Mouse (Mus musculus) CD4-positive, CD25-positive, alpha-beta regulatory T cell, adult 9 weeks (primary cell): ENCODE measurements around the gene Olfr196. TPM values are rescaled to one million over a fixed set of nuclear protein-coding genes. Genes with fewer than 3 reads are reported as not detected.

Experiments
- polyA plus RNA-seq: library from polyadenylated mRNA; unstranded; fragments of 100-300 nt; shearing (Covaris generic); gene quantifications from one replicate; pipeline ENCODE4 v1.2.1, GENCODE M21; 2017

The Olfr196 gene
- not detected for polyA plus RNA-seq

GRCm38 (mm10) chr16:59170354-59170753 lies at the start of gene Olfr196:
Gene Olfr196 (minus strand): TSS chr16:59170454.

GRCm38 (mm10) chr16:59219667-59220066 lies 49.4 kb upstream of the Olfr196 start, which contains the start of gene Olfr199:
Gene Olfr199 (minus strand): TSS chr16:59219767.

GRCm38 (mm10) chr16:59203433-59203832 lies 33.2 kb upstream of the Olfr196 start, which contains the start of gene Olfr198:
Gene Olfr198 (minus strand): TSS chr16:59203533.

DNA sequence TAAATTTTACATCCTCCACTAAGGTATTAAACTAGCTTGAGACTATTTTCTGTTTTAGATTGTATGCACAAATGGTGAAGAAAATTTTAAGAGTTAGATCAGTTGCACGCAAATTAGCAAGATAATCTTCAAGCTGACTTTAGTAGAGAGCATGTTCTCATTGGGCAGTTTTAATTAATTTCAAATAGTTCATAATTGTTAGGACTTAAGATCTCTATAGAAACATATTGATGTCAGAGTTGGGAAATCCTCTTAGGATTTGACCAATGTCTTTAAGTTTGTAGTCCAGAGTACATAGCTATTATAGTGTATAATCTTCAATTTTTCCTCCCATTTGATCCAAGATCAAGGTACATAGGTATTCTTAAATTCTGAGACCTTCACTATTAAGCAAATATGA lies 23.5 kb downstream of the Olfr196 start, which contains the start of gene Olfr195:
Gene Olfr195 (plus strand): TSS at position 301 of the 400 bp plus-strand sequence.

DNA sequence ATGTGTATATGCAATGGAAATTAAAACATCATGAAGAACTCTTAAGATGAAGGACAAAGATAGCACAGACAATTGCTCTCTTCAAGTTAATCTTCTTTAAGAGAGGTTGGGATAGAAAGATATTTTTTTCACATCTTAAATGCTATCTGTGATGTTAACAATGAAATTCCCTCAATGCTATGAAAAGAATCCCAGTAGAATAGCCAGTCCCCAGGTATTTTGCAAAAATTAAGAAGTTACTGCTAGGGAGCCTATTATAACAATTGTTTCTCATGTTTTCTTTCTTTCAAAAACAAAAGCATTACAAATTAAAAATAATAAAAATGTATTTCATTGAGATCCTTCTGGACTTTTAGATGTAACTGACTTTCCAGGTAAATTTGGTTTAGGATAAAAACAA lies 49.3 kb downstream of the Olfr196 start, which contains the start of gene Olfr194:
Gene Olfr194 (minus strand): TSS at position 101 of the 400 bp plus-strand sequence.

Other genes with a start within 250 kb of the Olfr196 start
- 0.27 TPM for gene Olfr181, start 241.7 kb downstream of the Olfr196 start, polyA plus RNA-seq
- not detected for gene Olfr180, start 241.1 kb downstream of the Olfr196 start, polyA plus RNA-seq
- not detected for gene Olfr183, start 175.1 kb downstream of the Olfr196 start, polyA plus RNA-seq
- 0.12 TPM for gene Olfr186, start 140.2 kb downstream of the Olfr196 start, polyA plus RNA-seq
- not detected for gene Olfr187, start 130.7 kb downstream of the Olfr196 start, polyA plus RNA-seq
- gene Olfr190, start 92.4 kb downstream of the Olfr196 start, polyA plus RNA-seq, result not detected
- not detected for gene Olfr191, start 80.6 kb downstream of the Olfr196 start, polyA plus RNA-seq
- not detected for gene Olfr193, start 58.6 kb downstream of the Olfr196 start, polyA plus RNA-seq
- gene Olfr194, start 49.4 kb downstream of the Olfr196 start, polyA plus RNA-seq, result not detected
- not detected for gene Olfr195, start 23.4 kb downstream of the Olfr196 start, polyA plus RNA-seq
- gene Olfr198, start 33.1 kb upstream of the Olfr196 start, polyA plus RNA-seq, result not detected
- gene Olfr199, start 49.3 kb upstream of the Olfr196 start, polyA plus RNA-seq, result not detected
- not detected for gene Olfr201, start 102.2 kb upstream of the Olfr196 start, polyA plus RNA-seq
- gene Olfr202, start 116.3 kb upstream of the Olfr196 start, polyA plus RNA-seq, result not detected
- not detected for gene Olfr203, start 128.4 kb upstream of the Olfr196 start, polyA plus RNA-seq
- not detected for gene Olfr204, start 147.8 kb upstream of the Olfr196 start, polyA plus RNA-seq
- not detected for gene Olfr205, start 160.7 kb upstream of the Olfr196 start, polyA plus RNA-seq
- gene Olfr206, start 178.8 kb upstream of the Olfr196 start, polyA plus RNA-seq, result not detected
- not detected for gene Olfr209, start 193.5 kb upstream of the Olfr196 start, polyA plus RNA-seq
- gene Gabrr3, start 236.9 kb upstream of the Olfr196 start, polyA plus RNA-seq, result not detected